14 mouse cellular contexts compared by ENCODE assay signal in genomic region chr13:99128979-99129378, GRCm38 (mm10). TPM values are rescaled to one million over a fixed set of nuclear protein-coding genes. Genes with fewer than 3 reads are reported as not detected.
DNase-seq lines count a peak whose midpoint lies in the region; ATAC-seq and TF ChIP-seq lines count a peak whose summit lies in the region.
"Had no signal": no experiment of that assay in that cellular context is flagged by ENCODE, and none has a peak within 500 bp of the region (broad histone marks: within the 10 kb centered on the region; RNA-seq: fewer than 3 reads in every experiment).

No protein-coding gene starts in this region.

- H3K27ac ChIP-seq in embryonic facial prominence, embryonic 14.5 days (replicated peaks; ENCODE audit: low read depth, low read length), result no peak overlapping the region; the same call in 1 of the 2 replicates
- H3K27ac ChIP-seq in embryonic facial prominence, embryonic 10.5 days (replicated peaks), result no peak overlapping the region
- H3K27ac ChIP-seq in hindbrain, postnatal 0 days, result peak overlapping the region; percentile 36; the same call in 1 of the 2 replicates
- no peak overlapping the region for H3K27ac ChIP-seq in hindbrain, embryonic 10.5 days
- H3K27ac ChIP-seq: heart, embryonic 13.5 days; liver, embryonic 14.5 days had no signal

- peak; percentile 57 for DNase-seq in embryonic facial prominence, embryonic 14.5 days (ENCODE audit: low spot score)
- no peak for DNase-seq in embryonic facial prominence, embryonic 10.5 days (ENCODE audit: low spot score)
- peak; percentile 70 for DNase-seq in hindbrain, postnatal 0 days (ENCODE audit: low spot score)
- no peak for DNase-seq in hindbrain, embryonic 10.5 days (ENCODE audit: low spot score)
- DNase-seq in lung, postnatal 10 days, result peak; percentile 40
- DNase-seq in lung, postnatal 25 days (ENCODE audit: low spot score), result no peak
- peak; percentile 58 to 72 for DNase-seq in kidney, postnatal 36 days
- no peak for DNase-seq in spleen, adult 12 weeks (ENCODE audit: low spot score)
- DNase-seq: spleen, adult 18-20 months had no signal

- no peak overlapping the region for H3K4me3 ChIP-seq in embryonic facial prominence, embryonic 14.5 days (ENCODE audit: low read depth, low read length)
- H3K4me3 ChIP-seq in embryonic facial prominence, embryonic 10.5 days, result no peak overlapping the region
- H3K4me3 ChIP-seq in hindbrain, postnatal 0 days (ENCODE audit: low read length), result no peak overlapping the region
- H3K4me3 ChIP-seq in hindbrain, embryonic 10.5 days, result no peak overlapping the region
- H3K4me3 ChIP-seq: heart, embryonic 13.5 days; layer of hippocampus, adult 2 months had no signal

- H3K9me3 ChIP-seq in embryonic facial prominence, embryonic 14.5 days (ENCODE audit: control insufficient read depth, low read length), result no peaks in the 10 kb centered on the region
- H3K9me3 ChIP-seq in embryonic facial prominence, embryonic 10.5 days, result no peaks in the 10 kb centered on the region
- no peaks in the 10 kb centered on the region for H3K9me3 ChIP-seq in hindbrain, postnatal 0 days (ENCODE audit: low read length)
- H3K9me3 ChIP-seq in hindbrain, embryonic 10.5 days, result 0 out of 2 replicates have a peak, but pooled peaks cover 4% of the 10 kb centered on the region
- H3K9me3 ChIP-seq: G1E; heart, embryonic 13.5 days had no signal

- no peaks in the 10 kb centered on the region for H3K36me3 ChIP-seq in embryonic facial prominence, embryonic 14.5 days (ENCODE audit: control insufficient read depth, insufficient read depth, low read length)
- H3K36me3 ChIP-seq in embryonic facial prominence, embryonic 10.5 days (replicated peaks), result no peaks in the 10 kb centered on the region
- H3K36me3 ChIP-seq in hindbrain, postnatal 0 days (ENCODE audit: insufficient read depth, low read length), result no peaks in the 10 kb centered on the region
- no peaks in the 10 kb centered on the region for H3K36me3 ChIP-seq in hindbrain, embryonic 10.5 days
- H3K36me3 ChIP-seq: G1E; heart, embryonic 13.5 days had no signal

- TF ChIP-seq CTCF in hindbrain, postnatal 0 days (IDR thresholded peaks at IDR 0.05; ENCODE audit: low read depth), result no peak

- WGBS in embryonic facial prominence, embryonic 14.5 days, result 33% methylated on average over 2 of the region's 2 CpGs
- 51% methylated on average over 2 of the region's 2 CpGs for WGBS in embryonic facial prominence, embryonic 10.5 days
- 35% methylated on average over 2 of the region's 2 CpGs for WGBS in hindbrain, postnatal 0 days
- WGBS in hindbrain, embryonic 10.5 days, result 61% methylated on average over 2 of the region's 2 CpGs

- no peaks in the 10 kb centered on the region for H3K27me3 ChIP-seq in embryonic facial prominence, embryonic 14.5 days (replicated peaks; ENCODE audit: control insufficient read depth, insufficient read depth, low read length)
- no peaks in the 10 kb centered on the region for H3K27me3 ChIP-seq in embryonic facial prominence, embryonic 10.5 days (replicated peaks; ENCODE audit: low read depth, poor library complexity, severe bottlenecking)
- H3K27me3 ChIP-seq in hindbrain, postnatal 0 days (ENCODE audit: insufficient read depth, low read length), result no peaks in the 10 kb centered on the region
- H3K27me3 ChIP-seq in hindbrain, embryonic 10.5 days (ENCODE audit: insufficient read depth, poor library complexity, severe bottlenecking), result no peaks in the 10 kb centered on the region
- H3K27me3 ChIP-seq: heart, embryonic 13.5 days had no signal

- ATAC-seq in embryonic facial prominence, embryonic 14.5 days (ENCODE audit: low read depth), result no peak
- no peak for ATAC-seq in hindbrain, postnatal 0 days

- H3K9ac ChIP-seq in embryonic facial prominence, embryonic 14.5 days (ENCODE audit: low read depth, low read length), result no peak overlapping the region
- H3K9ac ChIP-seq in hindbrain, postnatal 0 days (replicated peaks; ENCODE audit: low read length), result no peak overlapping the region
- H3K9ac ChIP-seq: heart, embryonic 13.5 days; liver, embryonic 14.5 days had no signal

- peaks cover 11% of the 10 kb centered on the region for H3K4me1 ChIP-seq in embryonic facial prominence, embryonic 14.5 days (ENCODE audit: control insufficient read depth, insufficient read depth, low read length)
- peaks cover 14% of the 10 kb centered on the region for H3K4me1 ChIP-seq in embryonic facial prominence, embryonic 10.5 days
- peaks cover 8% of the 10 kb centered on the region; the same call in 1 of the 2 replicates for H3K4me1 ChIP-seq in hindbrain, postnatal 0 days (ENCODE audit: insufficient read depth, low read length)
- peaks cover 12% of the 10 kb centered on the region for H3K4me1 ChIP-seq in hindbrain, embryonic 10.5 days (replicated peaks)

- H3K4me2 ChIP-seq in embryonic facial prominence, embryonic 14.5 days (ENCODE audit: low read depth, low read length), result no peak overlapping the region
- H3K4me2 ChIP-seq in hindbrain, postnatal 0 days (ENCODE audit: low read depth, low read length), result no peak overlapping the region
- H3K4me2 ChIP-seq: heart, embryonic 13.5 days had no signal

RNA-seq across cellular contexts. Expression of gene Zfp366, which starts 55.6 kb away (rescaled TPM):
- 0.99 and 1.2 TPM in 2 replicates for polyA plus RNA-seq in embryonic facial prominence, embryonic 14.5 days (2014; fragmentation: Nextera tagmentation; extraction: Ambion mirVana)
- 0.35 and 0.56 TPM in 2 replicates for polyA plus RNA-seq in embryonic facial prominence, embryonic 10.5 days (2016; fragmentation: Nextera tagmentation; extraction: Ambion mirVana)
- total RNA-seq in hindbrain, postnatal 0 days (2014; rRNA removed), result 1.6 and 2.2 TPM in 2 replicates
- polyA plus RNA-seq in hindbrain, postnatal 0 days (2015; fragmentation: Nextera tagmentation; extraction: Ambion mirVana), result 0.30 and 0.34 TPM in 2 replicates
- polyA plus RNA-seq in hindbrain, embryonic 10.5 days (2016; fragmentation: Nextera tagmentation; extraction: Ambion mirVana), result 0.43 and 0.45 TPM in 2 replicates
- polyA plus RNA-seq: C2C12, G1E had no signal

Comparison
In these comparisons a context has a peak if more than half of its experiments do, and no peak if none do; other contexts are left out.
1. DNase-seq: peak in embryonic facial prominence, embryonic 14.5 days (single experiment), hindbrain, postnatal 0 days (single experiment), lung, postnatal 10 days (single experiment) and kidney, postnatal 36 days (2 of 2); none in embryonic facial prominence, embryonic 10.5 days (single experiment), hindbrain, embryonic 10.5 days (single experiment), lung, postnatal 25 days (single experiment) and spleen, adult 12 weeks (single experiment).